Mouse (Mus musculus) ES-Bruce4 (cell line): Measurements from ENCODE around the gene Tmem245.

ENCODE experiments used
- CTCF ChIP-seq: IDR thresholded peaks from one replicate; pipeline ENCODE4 v1.8.1; 2011; ENCODE audit warnings: low read depth, low read length
- EP300 ChIP-seq: IDR thresholded peaks from 2 replicates; pipeline ENCODE4 v1.6.1; 2011; ENCODE audit warnings: low read depth, low read length; ENCODE audit not compliant: insufficient read depth

DNA sequence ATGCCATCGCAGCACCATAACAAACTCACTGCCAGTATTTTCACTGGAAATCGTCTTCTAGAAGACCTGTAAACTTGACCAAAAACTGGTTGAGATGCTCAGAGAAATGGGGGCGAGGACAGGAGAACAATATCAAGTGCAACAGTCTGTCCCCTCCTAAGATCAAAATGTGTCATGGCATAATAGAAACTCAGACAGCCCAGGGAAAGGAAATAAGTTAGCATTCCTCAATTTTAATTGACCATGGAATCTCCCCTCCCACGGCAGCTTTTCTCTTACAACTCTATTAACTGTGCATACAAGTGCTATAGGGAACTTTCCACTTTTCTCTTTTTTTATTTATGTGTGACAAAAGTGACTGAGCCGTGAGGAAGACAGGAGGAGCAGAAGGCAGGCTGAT, 79.5 kb downstream of the Tmem245 start:
- TF ChIP-seq CTCF, result no peak
- no peak for TF ChIP-seq EP300
